Mouse (Mus musculus): Measurements from ENCODE around the gene Oosp1. TPM values are rescaled to one million over a fixed set of nuclear protein-coding genes. Genes with fewer than 3 reads are reported as not detected.

Gene Oosp1
- polyA plus RNA-seq, 1 experiment from 2014 or later: not detected

- H3K9me3 ChIP-seq (replicated peaks): no peaks in the 10 kb centered on the region
- H3K4me3 ChIP-seq: no peak overlapping the region
- H3K4me1 ChIP-seq: no peaks in the 10 kb centered on the region
- no peaks in the 10 kb centered on the region for H3K27me3 ChIP-seq (ENCODE audit: low read depth, poor library complexity, severe bottlenecking)
- whole genome bisulfite sequencing: 86% methylated on average over 2 of the region's 2 CpGs
- H3K27ac ChIP-seq: no peak overlapping the region
- H3K36me3 ChIP-seq: no peaks in the 10 kb centered on the region
- no peak for DNase-seq (ENCODE audit: low spot score)
These were observed 31.8 kb downstream of the Oosp1 start for GRCm38 (mm10) chr19:11659142-11659541.

- no peak overlapping the region for H3K27ac ChIP-seq
- DNase-seq (ENCODE audit: low spot score): no peak
- H3K9me3 ChIP-seq (replicated peaks): no peaks in the 10 kb centered on the region
- H3K4me3 ChIP-seq: no peak overlapping the region
- no peaks in the 10 kb centered on the region for H3K4me1 ChIP-seq
- WGBS: 92% methylated on average over 4 of the region's 4 CpGs
- H3K27me3 ChIP-seq (ENCODE audit: low read depth, poor library complexity, severe bottlenecking): no peaks in the 10 kb centered on the region
- no peaks in the 10 kb centered on the region for H3K36me3 ChIP-seq
These were observed 41.4 kb downstream of the Oosp1 start for GRCm38 (mm10) chr19:11649564-11649963.

- Histone ChIP-seq H3K9me3 (replicated peaks) (no peaks in the 10 kb centered on the region), H3K27ac (no peak overlapping the region), H3K27me3 (ENCODE audit: low read depth, poor library complexity, severe bottlenecking) (no peaks in the 10 kb centered on the region), H3K36me3 (no peaks in the 10 kb centered on the region), H3K4me3 (no peak overlapping the region), H3K4me1 (no peaks in the 10 kb centered on the region)
- DNase-seq (ENCODE audit: low spot score): no peak
- WGBS: 84% methylated on average over 3 of the region's 3 CpGs
These were observed 44.8 kb downstream of the Oosp1 start for GRCm38 (mm10) chr19:11646166-11646565.

GRCm38 (mm10) chr19:11640732-11641131 is 50.2 kb downstream of the Oosp1 start, which contains the start of gene Ms4a3:
TSS of gene Ms4a3 (minus strand) at chr19:11640851.
- no peak for DNase-seq (ENCODE audit: low spot score)
- no peaks in the 10 kb centered on the region for H3K27me3 ChIP-seq (ENCODE audit: low read depth, poor library complexity, severe bottlenecking)
- no peaks in the 10 kb centered on the region for H3K36me3 ChIP-seq
- H3K4me1 ChIP-seq: no peaks in the 10 kb centered on the region
- H3K9me3 ChIP-seq (replicated peaks): no peaks in the 10 kb centered on the region
- H3K27ac ChIP-seq: no peak within 1 kb of the TSS
- 73% methylated on average over 1 of the region's 1 CpGs for WGBS
- H3K4me3 ChIP-seq: no peak within 1 kb of the TSS

- 83% methylated on average over 4 of the region's 4 CpGs for WGBS
- no peak for DNase-seq (ENCODE audit: low spot score)
These were observed 51.9 kb downstream of the Oosp1 start for GRCm38 (mm10) chr19:11639038-11639437.

GRCm38 (mm10) chr19:11635572-11635971 is 55.4 kb downstream of the Oosp1 start:
- H3K4me3 ChIP-seq: no peak overlapping the region
- H3K27ac ChIP-seq: no peak overlapping the region
- H3K9me3 ChIP-seq (replicated peaks): no peaks in the 10 kb centered on the region
- no peaks in the 10 kb centered on the region for H3K4me1 ChIP-seq
- H3K27me3 ChIP-seq (ENCODE audit: low read depth, poor library complexity, severe bottlenecking): no peaks in the 10 kb centered on the region
- 83% methylated on average over 5 of the region's 5 CpGs for WGBS
- no peaks in the 10 kb centered on the region for H3K36me3 ChIP-seq
- DNase-seq (ENCODE audit: low spot score): no peak

More at GRCm38 (mm10) chr19:11639038-11639437, 51.9 kb downstream of the Oosp1 start:
- H3K4me3 ChIP-seq: no peak overlapping the region
- H3K27ac ChIP-seq: no peak overlapping the region
- H3K9me3 ChIP-seq (replicated peaks): no peaks in the 10 kb centered on the region
- H3K36me3 ChIP-seq: no peaks in the 10 kb centered on the region
- no peaks in the 10 kb centered on the region for H3K4me1 ChIP-seq
- no peaks in the 10 kb centered on the region for H3K27me3 ChIP-seq (ENCODE audit: low read depth, poor library complexity, severe bottlenecking)

GRCm38 (mm10) chr19:11634330-11634729 is 56.6 kb downstream of the Oosp1 start:
- H3K9me3 ChIP-seq (replicated peaks): no peaks in the 10 kb centered on the region
- H3K4me1 ChIP-seq: no peaks in the 10 kb centered on the region
- 85% methylated on average over 2 of the region's 2 CpGs for WGBS
- H3K27ac ChIP-seq: no peak overlapping the region
- DNase-seq (ENCODE audit: low spot score): no peak
- H3K4me3 ChIP-seq: no peak overlapping the region
- no peaks in the 10 kb centered on the region for H3K27me3 ChIP-seq (ENCODE audit: low read depth, poor library complexity, severe bottlenecking)
- no peaks in the 10 kb centered on the region for H3K36me3 ChIP-seq

- no peaks in the 10 kb centered on the region for H3K4me1 ChIP-seq
- H3K27ac ChIP-seq: no peak overlapping the region
- H3K4me3 ChIP-seq: no peak overlapping the region
- WGBS: 94% methylated on average over 1 of the region's 1 CpGs
- no peaks in the 10 kb centered on the region for H3K36me3 ChIP-seq
- no peaks in the 10 kb centered on the region for H3K27me3 ChIP-seq (ENCODE audit: low read depth, poor library complexity, severe bottlenecking)
- no peaks in the 10 kb centered on the region for H3K9me3 ChIP-seq (replicated peaks)
- no peak for DNase-seq (ENCODE audit: low spot score)
These were observed 57.2 kb downstream of the Oosp1 start for GRCm38 (mm10) chr19:11633732-11634131.

GRCm38 (mm10) chr19:11625231-11625630 is 65.7 kb downstream of the Oosp1 start:
- DNase-seq (ENCODE audit: low spot score): no peak
- no peaks in the 10 kb centered on the region for H3K4me1 ChIP-seq
- H3K27me3 ChIP-seq (ENCODE audit: low read depth, poor library complexity, severe bottlenecking): no peaks in the 10 kb centered on the region
- H3K36me3 ChIP-seq: no peaks in the 10 kb centered on the region
- H3K4me3 ChIP-seq: no peak overlapping the region
- 67% methylated on average over 5 of the region's 5 CpGs for WGBS
- no peak overlapping the region for H3K27ac ChIP-seq
- no peaks in the 10 kb centered on the region for H3K9me3 ChIP-seq (replicated peaks)

GRCm38 (mm10) chr19:11624800-11625199 is 66.2 kb downstream of the Oosp1 start:
- DNase-seq (ENCODE audit: low spot score): no peak
- Histone ChIP-seq H3K36me3 (no peaks in the 10 kb centered on the region), H3K4me1 (no peaks in the 10 kb centered on the region), H3K9me3 (replicated peaks) (no peaks in the 10 kb centered on the region), H3K4me3 (no peak overlapping the region), H3K27me3 (ENCODE audit: low read depth, poor library complexity, severe bottlenecking) (no peaks in the 10 kb centered on the region), H3K27ac (no peak overlapping the region)

GRCm38 (mm10) chr19:11623551-11623950 is 67.4 kb downstream of the Oosp1 start, which contains the start of gene Ms4a2:
TSS of gene Ms4a2 (minus strand) at chr19:11623719.
- Histone ChIP-seq H3K9me3 (replicated peaks) (no peaks in the 10 kb centered on the region), H3K27ac (no peak within 1 kb of the TSS), H3K4me1 (no peaks in the 10 kb centered on the region), H3K36me3 (no peaks in the 10 kb centered on the region), H3K27me3 (ENCODE audit: low read depth, poor library complexity, severe bottlenecking) (no peaks in the 10 kb centered on the region), H3K4me3 (no peak within 1 kb of the TSS)
- WGBS: 89% methylated on average over 2 of the region's 2 CpGs
- no peak for DNase-seq (ENCODE audit: low spot score)

GRCm38 (mm10) chr19:11617983-11618382 is 73.0 kb downstream of the Oosp1 start:
- H3K9me3 ChIP-seq (replicated peaks): no peaks in the 10 kb centered on the region
- H3K36me3 ChIP-seq: no peaks in the 10 kb centered on the region
- no peaks in the 10 kb centered on the region for H3K4me1 ChIP-seq
- no peak overlapping the region for H3K4me3 ChIP-seq
- no peak for DNase-seq (ENCODE audit: low spot score)
- no peak overlapping the region for H3K27ac ChIP-seq
- H3K27me3 ChIP-seq (ENCODE audit: low read depth, poor library complexity, severe bottlenecking): no peaks in the 10 kb centered on the region
